12 mouse cellular contexts compared by ENCODE assay signal in genomic region chr13:47974216-47974615, GRCm38 (mm10).
DNase-seq lines count a peak whose midpoint lies in the region; ATAC-seq and TF ChIP-seq lines count a peak whose summit lies in the region.
"Had no signal": no experiment of that assay in that cellular context is flagged by ENCODE, and none has a peak within 500 bp of the region (broad histone marks: within the 10 kb centered on the region; RNA-seq: fewer than 3 reads in every experiment).

No protein-coding gene starts in this region.

- no peak for ATAC-seq in heart, embryonic 13.5 days (ENCODE audit: extremely low read depth, insufficient number of reproducible peaks, low FRiP score, low TSS enrichment)
- no peak for ATAC-seq in hindbrain, embryonic 15.5 days (ENCODE audit: low FRiP score, low read depth)
- ATAC-seq in intestine, postnatal 0 days = no peak
- ATAC-seq: inflammation-experienced regulatory T-cells, adult 6 months; midbrain, embryonic 15.5 days had no signal

- no peak overlapping the region for H3K27ac ChIP-seq in heart, embryonic 13.5 days (replicated peaks)
- no peak overlapping the region for H3K27ac ChIP-seq in hindbrain, embryonic 15.5 days (replicated peaks)
- no peak overlapping the region for H3K27ac ChIP-seq in intestine, postnatal 0 days (ENCODE audit: low read depth, low read length)
- H3K27ac ChIP-seq in limb, embryonic 10.5 days = no peak overlapping the region
- H3K27ac ChIP-seq: limb, embryonic 12.5 days; midbrain, embryonic 15.5 days had no signal

- H3K4me2 ChIP-seq in heart, embryonic 13.5 days = peak overlapping the region; percentile 47
- H3K4me2 ChIP-seq in hindbrain, embryonic 15.5 days = peak overlapping the region; percentile 20
- 0 out of 2 replicates have a peak overlapping the region, but pooled peaks have one; percentile 17 for H3K4me2 ChIP-seq in intestine, postnatal 0 days (replicated peaks; ENCODE audit: low read depth)
- H3K4me2 ChIP-seq: limb, embryonic 12.5 days; midbrain, embryonic 15.5 days had no signal

- H3K9me3 ChIP-seq in heart, embryonic 13.5 days = no peaks in the 10 kb centered on the region
- H3K9me3 ChIP-seq in hindbrain, embryonic 15.5 days = no peaks in the 10 kb centered on the region
- H3K9me3 ChIP-seq in intestine, postnatal 0 days (ENCODE audit: control insufficient read depth) = no peaks in the 10 kb centered on the region
- no peaks in the 10 kb centered on the region for H3K9me3 ChIP-seq in limb, embryonic 10.5 days (replicated peaks)
- H3K9me3 ChIP-seq: limb, embryonic 12.5 days; midbrain, embryonic 15.5 days had no signal

- no peak overlapping the region for H3K9ac ChIP-seq in heart, embryonic 13.5 days
- no peak overlapping the region for H3K9ac ChIP-seq in hindbrain, embryonic 15.5 days
- no peak overlapping the region for H3K9ac ChIP-seq in intestine, postnatal 0 days (ENCODE audit: low read depth, low read length)
- H3K9ac ChIP-seq: limb, embryonic 12.5 days; midbrain, embryonic 15.5 days had no signal

- intact Hi-C loops in heart, postnatal 25 days (cut with DNase I) = no loop called here
- intact Hi-C loops in left cerebral cortex, postnatal 4 days (cut with DNase I) = no loop called here
- intact Hi-C loops in left cerebral cortex, postnatal 14 days (cut with DNase I) = no loop called here

- TF ChIP-seq CTCF in intestine, postnatal 0 days (IDR thresholded peaks at IDR 0.05; ENCODE audit: low read depth) = no peak

- no peak overlapping the region for H3K4me3 ChIP-seq in heart, embryonic 13.5 days
- H3K4me3 ChIP-seq in hindbrain, embryonic 15.5 days = no peak overlapping the region
- no peak overlapping the region for H3K4me3 ChIP-seq in intestine, postnatal 0 days (ENCODE audit: low read depth, low read length)
- no peak overlapping the region for H3K4me3 ChIP-seq in limb, embryonic 10.5 days
- H3K4me3 ChIP-seq: limb, embryonic 12.5 days; midbrain, embryonic 15.5 days had no signal

- no peak for DNase-seq in heart, postnatal 25 days (ENCODE audit: low spot score)
- DNase-seq in left cerebral cortex, postnatal 4 days = peak; percentile 30
- DNase-seq in left cerebral cortex, postnatal 14 days (ENCODE audit: low spot score in 2 of 2) = no peak
- no peak for DNase-seq in limb, embryonic 10.5 days (ENCODE audit: low spot score)
- DNase-seq: cerebellum, adult 18-20 months; thymus, postnatal 36 days had no signal

- H3K36me3 ChIP-seq in heart, embryonic 13.5 days = no peaks in the 10 kb centered on the region
- no peaks in the 10 kb centered on the region for H3K36me3 ChIP-seq in hindbrain, embryonic 15.5 days
- no peaks in the 10 kb centered on the region for H3K36me3 ChIP-seq in intestine, postnatal 0 days (ENCODE audit: control insufficient read depth, insufficient read depth)
- no peaks in the 10 kb centered on the region for H3K36me3 ChIP-seq in limb, embryonic 10.5 days
- H3K36me3 ChIP-seq: limb, embryonic 12.5 days; midbrain, embryonic 15.5 days had no signal

- WGBS in heart, embryonic 13.5 days = 35% methylated on average over 12 of the region's 12 CpGs
- WGBS in hindbrain, embryonic 15.5 days = 23% methylated on average over 12 of the region's 12 CpGs
- 14% methylated on average over 12 of the region's 12 CpGs for WGBS in intestine, postnatal 0 days
- WGBS in limb, embryonic 10.5 days = 43% methylated on average over 12 of the region's 12 CpGs

- H3K27me3 ChIP-seq in heart, embryonic 13.5 days (replicated peaks) = no peaks in the 10 kb centered on the region
- H3K27me3 ChIP-seq in hindbrain, embryonic 15.5 days = no peaks in the 10 kb centered on the region
- no peaks in the 10 kb centered on the region for H3K27me3 ChIP-seq in intestine, postnatal 0 days (replicated peaks; ENCODE audit: control insufficient read depth, insufficient read depth, low read length)
- H3K27me3 ChIP-seq in limb, embryonic 10.5 days (ENCODE audit: low read depth, poor library complexity, severe bottlenecking) = no peaks in the 10 kb centered on the region
- H3K27me3 ChIP-seq: limb, embryonic 12.5 days; midbrain, embryonic 15.5 days had no signal

- 0 out of 2 replicates have a peak, but pooled peaks cover 2% of the 10 kb centered on the region for H3K4me1 ChIP-seq in heart, embryonic 13.5 days
- H3K4me1 ChIP-seq in hindbrain, embryonic 15.5 days (replicated peaks) = peaks cover 11% of the 10 kb centered on the region; the same call in 1 of the 2 replicates
- no peaks in the 10 kb centered on the region for H3K4me1 ChIP-seq in intestine, postnatal 0 days (replicated peaks; ENCODE audit: control insufficient read depth, insufficient read depth, low read length)
- peaks cover 11% of the 10 kb centered on the region; the same call in 1 of the 2 replicates for H3K4me1 ChIP-seq in limb, embryonic 10.5 days
- H3K4me1 ChIP-seq: limb, embryonic 12.5 days had no signal
